Mouse (Mus musculus) urinary bladder, postnatal 0 days (tissue): ENCODE results near the gene Wdr83os. TPM values are rescaled to one million over a fixed set of nuclear protein-coding genes. Genes with fewer than 3 reads are reported as not detected.

Source experiments
- microRNA-seq: library from miRNA; unstranded; fragments of <30 nt; microRNA quantifications from one replicate; pipeline ENCODE4, GENCODE M21; 2016
- polyA plus RNA-seq: library from polyadenylated mRNA; unstranded; fragments of >200 nt; fragmentation: Nextera tagmentation; extraction: Ambion mirVana; gene quantifications from 2 replicates; pipeline ENCODE4 v1.2.1, GENCODE M21; 2015

Gene Wdr83os
- 111 and 116 TPM in 2 replicates for polyA plus RNA-seq

GRCm38 (mm10) chr8:85080532-85081215, at the start of gene Wdr83os:
Wdr83os (plus strand) TSS chr8:85080740.

GRCm38 (mm10) chr8:85036718-85037365, 43.7 kb upstream of the Wdr83os start, which contains the start of gene Tnpo2:
Tnpo2 (plus strand) TSS chr8:85036915.

GRCm38 (mm10) chr8:85059879-85060616, 20.5 kb upstream of the Wdr83os start, which contains the start of gene Fbxw9:
Fbxw9 (plus strand) TSS chr8:85060055.

DNA sequence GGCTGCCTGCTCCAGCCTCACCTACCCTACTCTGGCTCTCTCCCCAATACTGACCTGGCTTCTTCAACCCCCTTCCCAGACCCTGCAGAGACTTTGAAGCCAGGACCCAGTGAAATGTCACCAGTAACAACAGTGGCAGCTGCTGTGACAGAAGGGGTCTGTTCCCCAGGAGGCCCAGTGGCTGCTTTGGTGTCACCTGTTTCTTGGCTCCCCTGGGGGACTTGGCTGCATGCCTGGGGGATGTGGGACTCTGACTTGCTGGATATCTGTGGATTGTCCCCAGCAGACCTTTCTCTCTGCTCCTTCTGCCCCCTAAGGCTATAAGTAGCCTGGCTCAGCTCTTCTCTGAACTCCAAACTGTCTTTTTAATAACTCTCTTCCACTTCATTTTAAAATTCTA, 12.6 kb upstream of the Wdr83os start, which contains the start of gene Gm5741:
Gene Gm5741, minus strand, starts transcription at position 1 of the 400 bp plus-strand sequence.

GRCm38 (mm10) chr8:85071514-85072281, 8.8 kb upstream of the Wdr83os start, which contains the start of gene Dhps:
Dhps (plus strand) TSS chr8:85071757.

GRCm38 (mm10) chr8:85081216-85081555, 646 bp downstream of the Wdr83os start, which contains the start of gene Wdr83:
Wdr83 (minus strand) TSS chr8:85081306.

GRCm38 (mm10) chr8:85083108-85083813, 2.7 kb downstream of the Wdr83os start, which contains the start of gene Man2b1:
Man2b1 (plus strand) TSS chr8:85083270.

GRCm38 (mm10) chr8:85122995-85123394, 42.5 kb downstream of the Wdr83os start, which contains the start of gene Zfp791:
Zfp791 (minus strand) TSS chr8:85123095.

Small RNAs within 50 kb of the gene (microRNA-seq; reads per million reads assigned to microRNA genes)
- not detected for gene Gm23388
- gene Mir7070, result not detected

Other genes starting within 250 kb of the Wdr83os start
- 28.0 and 29.7 TPM in 2 replicates for gene Gadd45gip1, start 249.2 kb upstream of the Wdr83os start, polyA plus RNA-seq
- 83.9 and 85.7 TPM in 2 replicates for gene Rad23a, start 240.1 kb upstream of the Wdr83os start, polyA plus RNA-seq
- gene Calr, start 233.8 kb upstream of the Wdr83os start, polyA plus RNA-seq, result 351 and 422 TPM in 2 replicates
- 41.1 and 45.6 TPM in 2 replicates for gene Farsa, start 223.8 kb upstream of the Wdr83os start, polyA plus RNA-seq
- gene Syce2, start 208.6 kb upstream of the Wdr83os start, polyA plus RNA-seq, result 15.2 and 20.5 TPM in 2 replicates
- gene Gcdh, start 186.8 kb upstream of the Wdr83os start, polyA plus RNA-seq, result 14.2 and 14.6 TPM in 2 replicates
- 0.18 and 0.27 TPM in 2 replicates for gene Klf1, start 178.8 kb upstream of the Wdr83os start, polyA plus RNA-seq
- 12.4 and 16.0 TPM in 2 replicates for gene Dnase2a, start 172.2 kb upstream of the Wdr83os start, polyA plus RNA-seq
- gene Mast1, start 143.4 kb upstream of the Wdr83os start, polyA plus RNA-seq, result 0.29 and 0.31 TPM in 2 replicates
- gene Rtbdn, start 133.7 kb upstream of the Wdr83os start, polyA plus RNA-seq, result 0.13 TPM in 1 of 2 replicates, not detected in the other
- 0.68 TPM in 1 of 2 replicates, not detected in the other for gene Gm49661, start 111.3 kb upstream of the Wdr83os start, polyA plus RNA-seq
- 273 and 312 TPM in 2 replicates for gene Prdx2, start 111.2 kb upstream of the Wdr83os start, polyA plus RNA-seq
- 64.5 and 71.3 TPM in 2 replicates for gene Rnaseh2a, start 111.0 kb upstream of the Wdr83os start, polyA plus RNA-seq
- gene Junb, start 102.0 kb upstream of the Wdr83os start, polyA plus RNA-seq, result 87.6 and 102 TPM in 2 replicates
- 20.5 and 20.7 TPM in 2 replicates for gene Hook2, start 90.1 kb upstream of the Wdr83os start, polyA plus RNA-seq
- not detected in 2 replicates for gene Best2, start 66.2 kb upstream of the Wdr83os start, polyA plus RNA-seq
- 65.8 and 66.1 TPM in 2 replicates for gene Asna1, start 55.5 kb upstream of the Wdr83os start, polyA plus RNA-seq
- gene Trir, start 53.9 kb upstream of the Wdr83os start, polyA plus RNA-seq, result 79.0 and 83.5 TPM in 2 replicates
- 23.5 and 26.1 TPM in 2 replicates for gene Tnpo2, start 43.8 kb upstream of the Wdr83os start, polyA plus RNA-seq
- gene Fbxw9, start 20.7 kb upstream of the Wdr83os start, polyA plus RNA-seq, result 32.7 and 34.1 TPM in 2 replicates
- gene Gm5741, start 12.8 kb upstream of the Wdr83os start, polyA plus RNA-seq, result not detected in 2 replicates
- gene Dhps, start 9.0 kb upstream of the Wdr83os start, polyA plus RNA-seq, result 35.2 and 40.8 TPM in 2 replicates
- 22.6 and 23.3 TPM in 2 replicates for gene Wdr83, start 566 bp downstream of the Wdr83os start, polyA plus RNA-seq
- gene Man2b1, start 2.5 kb downstream of the Wdr83os start, polyA plus RNA-seq, result 31.1 and 48.4 TPM in 2 replicates
- 1.5 and 1.9 TPM in 2 replicates for gene Zfp791, start 42.4 kb downstream of the Wdr83os start, polyA plus RNA-seq
- gene Cks1brt, start 71.2 kb downstream of the Wdr83os start, polyA plus RNA-seq, result not detected in 2 replicates
- not detected in 2 replicates for gene Olfr371, start 145.2 kb downstream of the Wdr83os start, polyA plus RNA-seq
- gene Orc6, start 218.9 kb downstream of the Wdr83os start, polyA plus RNA-seq, result 41.2 and 47.7 TPM in 2 replicates
- gene Vps35, start 219.1 kb downstream of the Wdr83os start, polyA plus RNA-seq, result 111 and 128 TPM in 2 replicates